Mouse (Mus musculus) kidney, embryonic 16.5 days (tissue): ENCODE measurements around the gene Myo3a. TPM values are rescaled to one million over a fixed set of nuclear protein-coding genes. Genes with fewer than 3 reads are reported as not detected.

Experiments used
- ATAC-seq: fragments of 200-750 bp; cut with Nextera tagmentation; 2 replicates; pipeline ENCODE4 v1.8.0; 2017; ENCODE audit warnings: moderate TSS enrichment; ENCODE audit not compliant: low FRiP score, low TSS enrichment
- H3K27ac ChIP-seq: fragments of 300-500 bp; sonication (generic); 2 replicates; pipeline ENCODE4 v1.5.1; 2014; ENCODE audit warnings: low read length
- H3K27me3 ChIP-seq: fragments of 300-500 bp; sonication (generic); 2 replicates; pipeline ENCODE4 v1.6.1; 2014; ENCODE audit warnings: low read length, control low read depth, mixed read lengths; ENCODE audit not compliant: insufficient read depth
- H3K36me3 ChIP-seq: fragments of 300-500 bp; sonication (generic); 2 replicates; pipeline ENCODE4 v1.6.1; 2014; ENCODE audit warnings: low read length, control low read depth, mixed read lengths; ENCODE audit not compliant: insufficient read depth
- H3K4me1 ChIP-seq: fragments of 300-500 bp; sonication (generic); 2 replicates; pipeline ENCODE4 v1.6.1; 2014; ENCODE audit warnings: low read length, control low read depth, mixed read lengths; ENCODE audit not compliant: insufficient read depth
- H3K4me2 ChIP-seq: fragments of 300-500 bp; sonication (generic); replicated peaks from 2 replicates; pipeline ENCODE4 v1.6.1; 2014; ENCODE audit warnings: low read depth, low read length
- H3K4me3 ChIP-seq: fragments of 300-500 bp; sonication (generic); 2 replicates; pipeline ENCODE4 v1.5.1; 2014; ENCODE audit warnings: mild to moderate bottlenecking, low read length
- H3K9ac ChIP-seq: fragments of 300-500 bp; sonication (generic); replicated peaks from 2 replicates; pipeline ENCODE4 v1.6.1; 2014; ENCODE audit warnings: low read length
- H3K9me3 ChIP-seq: fragments of 300-500 bp; sonication (generic); 2 replicates; pipeline ENCODE4 v1.6.1; 2016; ENCODE audit warnings: low read length, control low read depth
- WGBS: fragments of 180-500 bp; shearing (Covaris S2); extraction: QIAGEN DNeasy Blood & Tissue Kit; methylation state at CpG from one replicate; pipeline ENCODE4 v1.1.7; 2014; 5-methylcytosine and 5-hydroxymethylcytosine counted together
- microRNA-seq: library from miRNA; unstranded; fragments of <30 nt; microRNA quantifications from one replicate; pipeline ENCODE4, GENCODE M21; 2016
- polyA plus RNA-seq: library from polyadenylated mRNA; unstranded; fragments of >200 nt; fragmentation: Nextera tagmentation; extraction: Ambion mirVana; gene quantifications from 2 replicates; pipeline ENCODE4 v1.2.1, GENCODE M21; 2015

Myo3a gene
- polyA plus RNA-seq, 1 experiment from 2014 or later = not detected

- no peak overlapping the region for H3K9ac ChIP-seq
- H3K27ac ChIP-seq = no peak overlapping the region
- no peak for ATAC-seq
- WGBS = 21% methylated on average over 3 of the region's 3 CpGs
- H3K4me3 ChIP-seq = no peak overlapping the region
- no peaks in the 10 kb centered on the region for H3K36me3 ChIP-seq
- H3K4me2 ChIP-seq = no peak overlapping the region
- H3K27me3 ChIP-seq = peaks cover 60% of the 10 kb centered on the region
- H3K4me1 ChIP-seq = peaks cover 15% of the 10 kb centered on the region
- no peaks in the 10 kb centered on the region for H3K9me3 ChIP-seq
These were observed 399.9 kb downstream of the Myo3a start for GRCm38 (mm10) chr2:22627147-22627666.

- H3K9me3 ChIP-seq = no peaks in the 10 kb centered on the region
- peaks cover 53% of the 10 kb centered on the region for H3K27me3 ChIP-seq
- H3K9ac ChIP-seq = no peak overlapping the region
- H3K27ac ChIP-seq = no peak overlapping the region
- 22% methylated on average over 5 of the region's 5 CpGs for WGBS
- H3K4me1 ChIP-seq = peaks cover 9% of the 10 kb centered on the region; the same call in 1 of the 2 replicates
- H3K4me2 ChIP-seq = no peak overlapping the region
- H3K4me3 ChIP-seq = no peak overlapping the region
- ATAC-seq = no peak
- H3K36me3 ChIP-seq = no peaks in the 10 kb centered on the region
These were observed 400.6 kb downstream of the Myo3a start for GRCm38 (mm10) chr2:22627819-22628432.

- no peaks in the 10 kb centered on the region for H3K36me3 ChIP-seq
- no peak overlapping the region for H3K4me3 ChIP-seq
- ATAC-seq = no peak
- no peak overlapping the region for H3K27ac ChIP-seq
- H3K9ac ChIP-seq = no peak overlapping the region
- no peaks in the 10 kb centered on the region for H3K27me3 ChIP-seq
- no peaks in the 10 kb centered on the region for H3K4me1 ChIP-seq
- WGBS = 38% methylated on average over 8 of the region's 8 CpGs
- no peaks in the 10 kb centered on the region for H3K9me3 ChIP-seq
- no peak overlapping the region for H3K4me2 ChIP-seq
These were observed 407.5 kb downstream of the Myo3a start for GRCm38 (mm10) chr2:22634766-22635165.

GRCm38 (mm10) chr2:22646134-22646533 lies 418.8 kb downstream of the Myo3a start:
- no peak overlapping the region for H3K9ac ChIP-seq
- 23% methylated on average over 1 of the region's 1 CpGs for WGBS
- no peaks in the 10 kb centered on the region for H3K36me3 ChIP-seq
- ATAC-seq = no peak
- no peak overlapping the region for H3K27ac ChIP-seq
- no peak overlapping the region for H3K4me3 ChIP-seq
- no peaks in the 10 kb centered on the region for H3K9me3 ChIP-seq
- no peak overlapping the region for H3K4me2 ChIP-seq
- no peaks in the 10 kb centered on the region for H3K4me1 ChIP-seq
- H3K27me3 ChIP-seq = no peaks in the 10 kb centered on the region

GRCm38 (mm10) chr2:22648394-22648793 lies 421.1 kb downstream of the Myo3a start:
- no peak for ATAC-seq
- H3K4me2 ChIP-seq = no peak overlapping the region
- H3K27ac ChIP-seq = no peak overlapping the region
- no peak overlapping the region for H3K4me3 ChIP-seq
- WGBS = 61% methylated on average over 1 of the region's 1 CpGs
- no peaks in the 10 kb centered on the region for H3K27me3 ChIP-seq
- no peak overlapping the region for H3K9ac ChIP-seq
- no peaks in the 10 kb centered on the region for H3K4me1 ChIP-seq
- no peaks in the 10 kb centered on the region for H3K9me3 ChIP-seq
- H3K36me3 ChIP-seq = no peaks in the 10 kb centered on the region

GRCm38 (mm10) chr2:22651826-22652225 lies 424.5 kb downstream of the Myo3a start:
- no peak overlapping the region for H3K4me3 ChIP-seq
- WGBS = 81% methylated on average over 4 of the region's 4 CpGs

GRCm38 (mm10) chr2:22663731-22664130 lies 436.4 kb downstream of the Myo3a start:
- H3K27ac ChIP-seq = no peak overlapping the region
- ATAC-seq = no peak
- H3K4me3 ChIP-seq = no peak overlapping the region
- no peak overlapping the region for H3K4me2 ChIP-seq
- no peaks in the 10 kb centered on the region for H3K27me3 ChIP-seq
- no peak overlapping the region for H3K9ac ChIP-seq
- H3K36me3 ChIP-seq = no peaks in the 10 kb centered on the region
- H3K4me1 ChIP-seq = no peaks in the 10 kb centered on the region
- 77% methylated on average over 1 of the region's 1 CpGs for WGBS
- H3K9me3 ChIP-seq = no peaks in the 10 kb centered on the region

More at GRCm38 (mm10) chr2:22651826-22652225, 424.5 kb downstream of the Myo3a start:
- ATAC-seq = no peak
- H3K9me3 ChIP-seq = no peaks in the 10 kb centered on the region
- H3K36me3 ChIP-seq = no peaks in the 10 kb centered on the region
- no peak overlapping the region for H3K4me2 ChIP-seq
- no peak overlapping the region for H3K27ac ChIP-seq
- no peak overlapping the region for H3K9ac ChIP-seq
- H3K4me1 ChIP-seq = no peaks in the 10 kb centered on the region
- no peaks in the 10 kb centered on the region for H3K27me3 ChIP-seq

Small RNA genes within 50 kb of the gene (microRNA-seq; reads per million reads assigned to microRNA genes)
- gene Gm23636 = not detected
- not detected for gene Mir3967
